Mouse (Mus musculus) c-Kit-positive CD71-positive TER-119-negative erythroid progenitor cells, embryonic 14.5 days (primary cell): ENCODE measurements around the gene Ube2e1.
"Not testable (repeated sequence)": the region's sequence is repeated elsewhere in the genome, so short reads cannot be mapped to it uniquely, and the experiment has no call there.

Experiments used
- DNase-seq: peaks from one replicate; pipeline ENCODE4 v3.0.0-alpha.2; 2013; ENCODE audit warnings: low read depth

Gene Ube2e1

GRCm38 (mm10) chr14:18261203-18261602 lies 70.5 kb downstream of the Ube2e1 start:
- DNase-seq = no peak

GRCm38 (mm10) chr14:18242638-18243130 lies 89.0 kb downstream of the Ube2e1 start:
- no peak for DNase-seq

- DNase-seq = no peak
Observed at GRCm38 (mm10) chr14:18241786-18242185, 89.9 kb downstream of the Ube2e1 start.

GRCm38 (mm10) chr14:18240132-18240531 lies 91.5 kb downstream of the Ube2e1 start:
- no peak for DNase-seq

- DNase-seq = peak; percentile 96
Observed at GRCm38 (mm10) chr14:18238750-18239731, 92.6 kb downstream of the Ube2e1 start, which contains the start of gene Nr1d2. TSS of gene Nr1d2 (minus strand) at chr14:18239127.

- peak; percentile 83 for DNase-seq
Observed at GRCm38 (mm10) chr14:18238131-18238749, 93.4 kb downstream of the Ube2e1 start.

GRCm38 (mm10) chr14:18237381-18237780 lies 94.3 kb downstream of the Ube2e1 start:
- DNase-seq = no peak

- DNase-seq = not testable (repeated sequence)
Observed at GRCm38 (mm10) chr14:18236496-18237235, 95.0 kb downstream of the Ube2e1 start.

- DNase-seq = no peak
Observed at GRCm38 (mm10) chr14:18233981-18234960, 97.4 kb downstream of the Ube2e1 start.

- no peak for DNase-seq
Observed at GRCm38 (mm10) chr14:18233076-18233475, 98.6 kb downstream of the Ube2e1 start.
